Mouse (Mus musculus) hindbrain, embryonic 11.5 days (tissue): ENCODE measurements at regions not wholly inside any gene's neighbourhood (a gene's known extent, or its start where the extent isn't known, plus 50 kb on each side); places are given as distances from the start of the nearest gene placed in this dataset.
A peak's percentile ranks its signal among the peaks of the same experiment; 100 is the strongest.

Experiments used
- ATAC-seq: fragments of 200-750 bp; cut with Nextera tagmentation; 2 replicates; pipeline ENCODE4 v1.8.0; 2017; ENCODE audit warnings: mild to moderate bottlenecking, moderate TSS enrichment, moderate library complexity; ENCODE audit not compliant: low FRiP score
- DNase-seq: peaks from one replicate; pipeline ENCODE4 v3.0.0-alpha.2; 2015; ENCODE audit warnings: low spot score
- H3K27ac ChIP-seq: fragments of 300-500 bp; sonication (generic); 2 replicates; pipeline ENCODE4 v1.5.1; 2014; ENCODE audit warnings: mild to moderate bottlenecking, low read depth, low read length
- H3K27me3 ChIP-seq: fragments of 300-500 bp; sonication (generic); 2 replicates; pipeline ENCODE4 v1.6.1; 2014; ENCODE audit warnings: mild to moderate bottlenecking, low read length, moderate library complexity, mixed read lengths; ENCODE audit not compliant: control insufficient read depth, insufficient read depth
- H3K36me3 ChIP-seq: fragments of 300-500 bp; sonication (generic); 2 replicates; pipeline ENCODE4 v1.6.1; 2014; ENCODE audit warnings: mild to moderate bottlenecking, low read length, moderate library complexity, mixed read lengths; ENCODE audit not compliant: control insufficient read depth, insufficient read depth
- H3K4me1 ChIP-seq: fragments of 300-500 bp; sonication (generic); replicated peaks from 2 replicates; pipeline ENCODE4 v1.6.1; 2014; ENCODE audit warnings: low read length, mixed read lengths; ENCODE audit not compliant: control insufficient read depth, insufficient read depth
- H3K4me2 ChIP-seq: fragments of 300-500 bp; sonication (generic); replicated peaks from 2 replicates; pipeline ENCODE4 v1.6.1; 2014; ENCODE audit warnings: mild to moderate bottlenecking, low read depth, low read length
- H3K4me3 ChIP-seq: fragments of 300-500 bp; sonication (generic); 2 replicates; pipeline ENCODE4 v1.5.1; 2014; ENCODE audit warnings: low read depth, low read length
- H3K9ac ChIP-seq: fragments of 300-500 bp; sonication (generic); 2 replicates; pipeline ENCODE4 v1.6.1; 2014; ENCODE audit warnings: low read depth, low read length
- H3K9me3 ChIP-seq: fragments of 300-500 bp; sonication (generic); 2 replicates; pipeline ENCODE4 v1.6.1; 2016; ENCODE audit warnings: low read length; ENCODE audit not compliant: control insufficient read depth
- WGBS: fragments of 180-500 bp; shearing (Covaris S2); extraction: QIAGEN DNeasy Blood & Tissue Kit; methylation state at CpG from one replicate; pipeline ENCODE4 v1.1.7; 2014; 5-methylcytosine and 5-hydroxymethylcytosine counted together

DNA sequence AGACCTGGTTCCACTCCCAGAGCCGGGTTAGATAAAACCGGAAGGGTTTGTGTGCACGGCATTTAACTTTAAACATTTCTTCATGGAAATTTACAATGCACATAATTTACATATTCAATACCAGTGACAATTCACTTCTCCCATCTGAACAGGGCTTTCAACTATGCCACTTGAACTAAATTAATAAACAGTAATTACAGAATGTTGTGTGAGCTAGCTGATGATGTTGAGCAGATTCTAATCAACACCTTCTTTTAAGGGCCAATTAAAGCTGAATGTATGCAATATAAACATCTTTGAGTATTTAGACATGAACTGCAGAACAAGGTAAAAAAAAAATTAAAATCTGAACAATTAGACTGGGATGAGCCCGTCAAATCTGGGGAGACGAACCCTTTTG lies 68.1 kb upstream of the Lmo4 start:
- DNase-seq (no peak), ATAC-seq (no peak)
- Histone ChIP-seq H3K27ac (no peak overlapping the region), H3K36me3 (no peaks in the 10 kb centered on the region), H3K9ac (no peak overlapping the region), H3K4me2 (no peak overlapping the region), H3K4me1 (no peaks in the 10 kb centered on the region), H3K9me3 (no peaks in the 10 kb centered on the region), H3K4me3 (no peak overlapping the region), H3K27me3 (no peaks in the 10 kb centered on the region)
- 94% methylated on average over 5 of the region's 5 CpGs for WGBS

DNA sequence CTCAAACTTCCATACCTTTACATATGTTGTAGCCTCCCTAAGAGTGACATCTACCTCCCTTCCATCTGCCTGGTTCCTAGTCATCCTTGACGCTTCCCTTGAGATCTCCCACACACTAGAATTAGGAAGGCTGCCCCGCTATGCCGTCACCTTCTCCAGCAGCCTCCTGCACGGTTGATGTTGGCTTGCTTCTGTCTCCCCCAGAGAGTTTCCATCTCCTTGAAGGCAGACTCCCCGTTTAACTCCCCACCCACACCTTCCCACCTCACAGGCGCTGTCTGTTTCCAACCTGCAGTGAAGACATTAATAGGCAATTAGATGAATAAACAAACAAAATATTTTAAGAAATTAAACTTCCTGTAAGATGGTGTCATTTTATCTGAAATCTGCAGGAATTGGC lies 65.2 kb upstream of the Lmo4 start:
- no peak overlapping the region for H3K9ac ChIP-seq
- H3K27me3 ChIP-seq: no peaks in the 10 kb centered on the region
- H3K36me3 ChIP-seq: no peaks in the 10 kb centered on the region
- H3K4me3 ChIP-seq: no peak overlapping the region
- H3K4me2 ChIP-seq: no peak overlapping the region
- ATAC-seq (no peak), DNase-seq (no peak)
- no peaks in the 10 kb centered on the region for H3K4me1 ChIP-seq
- WGBS: 90% methylated on average over 6 of the region's 6 CpGs
- no peaks in the 10 kb centered on the region for H3K9me3 ChIP-seq
- no peak overlapping the region for H3K27ac ChIP-seq

DNA sequence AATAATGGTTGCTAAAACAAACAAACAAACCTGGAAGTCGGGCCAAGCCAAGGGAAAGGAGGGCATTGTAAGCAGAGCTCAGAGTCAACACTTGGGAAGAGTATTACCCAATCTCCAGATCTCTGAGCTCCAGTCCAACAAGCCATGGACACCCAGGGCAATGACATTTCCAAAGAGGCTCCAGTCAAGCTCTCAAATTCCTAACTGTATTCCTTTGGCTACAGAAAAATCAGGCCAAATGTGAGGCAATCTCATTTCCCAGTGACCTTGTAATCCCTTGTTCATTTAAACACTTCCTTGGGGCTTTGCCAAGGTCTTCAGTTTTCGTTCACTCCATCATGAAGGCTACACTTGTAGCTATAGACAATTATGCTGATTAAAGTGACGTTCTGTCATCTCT lies 59.5 kb upstream of the Lmo4 start:
- Histone ChIP-seq H3K4me1 (no peaks in the 10 kb centered on the region), H3K9ac (no peak overlapping the region), H3K27ac (no peak overlapping the region), H3K4me2 (no peak overlapping the region), H3K27me3 (no peaks in the 10 kb centered on the region), H3K9me3 (no peaks in the 10 kb centered on the region), H3K4me3 (no peak overlapping the region), H3K36me3 (no peaks in the 10 kb centered on the region)
- WGBS: 80% methylated on average over 3 of the region's 3 CpGs
- ATAC-seq (no peak), DNase-seq (no peak)

DNA sequence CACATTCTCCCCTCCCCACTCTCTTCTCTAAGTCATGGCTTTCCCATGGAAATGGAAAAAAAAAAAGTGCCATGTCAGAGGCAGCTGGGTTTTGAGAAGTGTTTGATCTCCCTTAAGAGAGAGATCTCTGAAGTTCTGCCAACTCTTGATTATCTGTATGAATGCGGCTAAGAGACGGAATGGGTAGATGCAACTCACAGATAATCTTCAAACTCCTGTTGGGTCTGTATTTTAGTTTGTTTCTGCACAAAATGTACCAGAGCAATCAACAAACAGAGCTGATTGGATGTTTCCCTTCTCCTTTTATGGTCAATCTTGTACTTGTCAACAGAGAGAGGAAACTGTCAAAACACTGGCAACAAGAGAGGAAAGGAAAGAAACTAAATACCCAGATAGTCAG lies 55.9 kb upstream of the Lmo4 start:
- 96% methylated on average over 2 of the region's 2 CpGs for WGBS
- Histone ChIP-seq H3K9me3 (no peaks in the 10 kb centered on the region), H3K4me1 (no peaks in the 10 kb centered on the region), H3K4me2 (no peak overlapping the region), H3K27me3 (no peaks in the 10 kb centered on the region), H3K9ac (no peak overlapping the region), H3K27ac (no peak overlapping the region), H3K4me3 (no peak overlapping the region), H3K36me3 (no peaks in the 10 kb centered on the region)
- no peak for DNase-seq
- no peak for ATAC-seq

DNA sequence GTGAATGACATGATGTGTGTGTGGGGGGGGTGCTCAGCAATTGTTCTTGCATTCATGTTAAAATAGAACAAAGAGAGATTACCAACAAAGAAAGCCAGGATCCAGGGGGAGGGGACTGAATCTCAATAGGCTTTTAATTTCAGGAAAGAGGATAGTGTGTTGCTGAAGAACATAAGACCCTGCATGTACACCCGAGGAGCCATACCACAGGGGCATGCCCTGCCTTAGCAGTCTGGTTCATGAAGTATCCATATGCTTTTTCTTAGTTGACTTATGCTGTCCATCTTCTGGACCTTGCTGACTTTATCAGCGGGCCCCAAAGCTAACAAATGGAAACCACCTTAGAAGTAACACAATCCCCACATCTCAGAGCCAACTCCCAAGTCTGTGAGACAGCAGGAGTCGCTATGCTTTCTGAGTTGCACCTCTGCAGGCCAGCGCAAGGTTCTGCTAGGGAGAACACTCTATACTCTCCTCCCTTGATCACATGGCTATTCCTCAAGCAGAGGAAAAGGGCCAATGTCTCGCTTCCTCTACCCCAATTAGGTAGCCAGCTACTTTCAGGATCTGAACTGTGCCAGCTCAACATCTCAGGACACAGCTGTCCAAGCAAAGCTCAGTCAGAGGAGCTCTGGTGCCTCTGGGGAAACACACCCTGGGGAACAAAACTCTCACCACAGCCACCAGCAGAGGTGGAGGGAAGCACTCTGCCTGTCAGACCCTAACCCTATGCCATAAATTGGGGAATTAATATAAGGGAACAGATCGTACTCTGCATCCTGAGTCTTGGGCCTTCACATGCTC lies 52.9 kb upstream of the Lmo4 start:
- Histone ChIP-seq H3K9me3 (no peaks in the 10 kb centered on the region), H3K9ac (no peak overlapping the region), H3K27me3 (no peaks in the 10 kb centered on the region), H3K4me3 (no peak overlapping the region), H3K36me3 (no peaks in the 10 kb centered on the region), H3K4me2 (no peak overlapping the region), H3K27ac (no peak overlapping the region), H3K4me1 (no peaks in the 10 kb centered on the region)
- no peak for DNase-seq
- peak; percentile 36; the same call in 1 of the 2 replicates for ATAC-seq
- WGBS: 72% methylated on average over 6 of the region's 6 CpGs

DNA sequence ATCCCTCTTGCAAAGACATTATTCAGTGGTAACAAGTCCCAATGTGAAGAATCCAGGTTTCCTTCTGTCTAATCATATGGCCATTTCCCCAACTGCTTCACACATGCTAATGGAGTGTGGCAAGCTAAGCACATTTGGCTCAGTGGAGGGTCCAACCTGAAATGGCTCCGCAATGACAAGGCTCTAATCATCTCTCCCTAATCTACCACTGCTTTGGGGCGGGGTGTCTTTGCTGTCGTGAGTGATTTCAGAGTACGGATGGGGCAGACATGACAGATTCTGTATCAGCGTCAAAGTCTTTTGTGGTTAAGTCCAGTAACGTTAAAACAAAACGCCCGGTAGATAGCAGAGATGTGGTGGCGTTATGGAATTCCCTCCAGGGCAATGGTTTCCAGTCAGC lies 52.2 kb upstream of the Lmo4 start:
- no peaks in the 10 kb centered on the region for H3K4me1 ChIP-seq
- no peak overlapping the region for H3K27ac ChIP-seq
- H3K36me3 ChIP-seq: no peaks in the 10 kb centered on the region
- 87% methylated on average over 9 of the region's 9 CpGs for WGBS
- H3K9ac ChIP-seq: no peak overlapping the region
- no peak overlapping the region for H3K4me2 ChIP-seq
- ATAC-seq: no peak
- DNase-seq: no peak
- H3K9me3 ChIP-seq: no peaks in the 10 kb centered on the region
- no peaks in the 10 kb centered on the region for H3K27me3 ChIP-seq
- no peak overlapping the region for H3K4me3 ChIP-seq

DNA sequence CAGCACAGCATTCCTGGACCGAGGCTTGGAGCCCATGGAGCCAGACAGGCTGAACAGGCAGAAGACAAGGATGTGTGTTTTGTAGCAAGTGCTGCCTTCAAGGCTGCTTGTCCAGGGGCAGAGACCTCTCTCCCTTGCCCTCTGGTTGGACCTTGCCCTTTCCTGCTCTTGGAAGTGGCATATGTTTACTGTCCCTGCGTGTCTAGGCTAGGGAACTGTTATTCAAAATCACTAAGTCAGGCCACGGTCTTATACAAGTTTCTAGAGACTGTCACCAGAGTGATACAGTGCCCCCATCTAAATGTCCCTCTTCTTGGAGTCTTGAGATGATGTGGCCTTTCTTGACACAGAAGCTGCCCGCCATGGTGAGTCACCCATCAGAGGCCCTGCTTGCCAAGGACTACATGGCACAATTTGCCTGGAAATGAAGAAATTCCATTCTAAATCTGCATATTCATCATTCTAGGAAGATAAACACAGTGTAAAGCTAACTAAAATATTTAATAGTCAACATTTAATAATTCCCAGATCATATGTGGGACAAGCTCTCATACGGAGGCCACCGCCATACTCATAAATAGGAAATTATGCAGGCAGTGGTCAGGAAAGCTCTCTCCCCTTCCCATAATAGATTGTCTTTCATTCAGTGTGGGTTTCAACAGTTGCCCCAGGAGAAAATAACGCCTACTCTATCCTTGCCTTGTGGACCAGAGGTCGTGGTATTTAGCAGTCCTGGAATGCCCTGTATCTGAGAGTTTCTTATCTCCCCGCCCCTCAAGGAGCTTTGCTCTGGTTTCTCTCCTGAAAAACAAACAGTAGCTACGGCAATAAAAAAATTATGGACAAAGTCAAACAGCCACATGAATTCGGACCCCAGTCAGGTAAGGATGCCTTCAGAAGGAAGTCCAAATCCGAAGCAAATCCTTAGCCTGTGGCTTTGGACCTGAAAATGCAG lies 50.9 kb upstream of the Lmo4 start:
- Histone ChIP-seq H3K4me2 (no peak overlapping the region), H3K9me3 (no peaks in the 10 kb centered on the region), H3K4me1 (no peaks in the 10 kb centered on the region), H3K27me3 (no peaks in the 10 kb centered on the region), H3K27ac (no peak overlapping the region), H3K9ac (no peak overlapping the region), H3K4me3 (no peak overlapping the region), H3K36me3 (no peaks in the 10 kb centered on the region)
- WGBS: 80% methylated on average over 12 of the region's 12 CpGs
- DNase-seq: no peak
- ATAC-seq: no peak
